Mouse (Mus musculus) heart, postnatal 0 days (tissue): ENCODE data around the gene Gm37240. TPM values are rescaled to one million over a fixed set of nuclear protein-coding genes. Genes with fewer than 3 reads are reported as not detected.

Source experiments
- ATAC-seq: fragments of 200-750 bp; cut with Nextera tagmentation; 2 replicates; pipeline ENCODE4 v1.8.0; 2017; ENCODE audit warnings: low read depth, moderate number of reproducible peaks, moderate library complexity; ENCODE audit not compliant: insufficient read depth
- DNase-seq: peaks from one replicate; pipeline ENCODE4 v3.0.0-alpha.2; 2016; ENCODE audit warnings: low spot score
- H3K27ac ChIP-seq: fragments of 300-500 bp; sonication (generic); 2 replicates; pipeline ENCODE4 v1.5.1; 2014; ENCODE audit warnings: low read depth, mild to moderate bottlenecking
- H3K27me3 ChIP-seq: fragments of 300-500 bp; sonication (generic); 2 replicates; pipeline ENCODE4 v1.6.1; 2014; ENCODE audit warnings: low read length, mixed read lengths; ENCODE audit not compliant: control insufficient read depth, insufficient read depth
- H3K36me3 ChIP-seq: fragments of 300-500 bp; sonication (generic); replicated peaks from 2 replicates; pipeline ENCODE4 v1.6.1; 2014; ENCODE audit warnings: low read length, mixed read lengths; ENCODE audit not compliant: control insufficient read depth, insufficient read depth
- H3K4me1 ChIP-seq: fragments of 300-500 bp; sonication (generic); 2 replicates; pipeline ENCODE4 v1.6.1; 2014; ENCODE audit warnings: antibody characterized with exemption; ENCODE audit not compliant: control insufficient read depth, insufficient read depth
- H3K4me2 ChIP-seq: fragments of 300-500 bp; sonication (generic); 2 replicates; pipeline ENCODE4 v1.6.1; 2014; ENCODE audit warnings: low read depth, mild to moderate bottlenecking, low read length, moderate library complexity
- H3K4me3 ChIP-seq: fragments of 300-500 bp; sonication (generic); 2 replicates; pipeline ENCODE4 v1.5.1; 2014; ENCODE audit warnings: low read depth, low read length
- H3K9ac ChIP-seq: fragments of 300-500 bp; sonication (generic); replicated peaks from 2 replicates; pipeline ENCODE4 v1.6.1; 2014; ENCODE audit warnings: low read depth, low read length, mixed read lengths
- H3K9me3 ChIP-seq: fragments of 300-500 bp; sonication (generic); replicated peaks from 2 replicates; pipeline ENCODE4 v1.6.1; 2016; ENCODE audit warnings: low read length; ENCODE audit not compliant: control insufficient read depth
- CTCF ChIP-seq: IDR thresholded peaks from 2 replicates; pipeline ENCODE4 v1.5.1; 2016; ENCODE audit warnings: antibody characterized with exemption, control low read depth, low read depth
- EP300 ChIP-seq: IDR thresholded peaks from 2 replicates; pipeline ENCODE4 v1.6.1; 2016; ENCODE audit warnings: antibody characterized with exemption, low read depth
- WGBS: fragments of 180-500 bp; shearing (Covaris S2); extraction: QIAGEN DNeasy Blood & Tissue Kit; methylation state at CpG from one replicate; pipeline ENCODE4 v1.1.7; 2014; 5-methylcytosine and 5-hydroxymethylcytosine counted together
- polyA plus RNA-seq: library from polyadenylated mRNA; unstranded; fragments of >200 nt; fragmentation: Nextera tagmentation; extraction: Ambion mirVana; gene quantifications from 2 replicates; pipeline ENCODE4 v1.2.1, GENCODE M21; 2015
- total RNA-seq: library from RNA; depleted of rRNA; stranded (reverse); fragments of >200 nt; gene quantifications from 2 replicates; pipeline ENCODE4 v1.2.3, GENCODE M21; 2014; ENCODE audit warnings: low replicate concordance

Gene Gm37240
- total and polyA plus RNA-seq, 2 experiments from 2014 or later = 21.7 to 72.1 TPM

DNA sequence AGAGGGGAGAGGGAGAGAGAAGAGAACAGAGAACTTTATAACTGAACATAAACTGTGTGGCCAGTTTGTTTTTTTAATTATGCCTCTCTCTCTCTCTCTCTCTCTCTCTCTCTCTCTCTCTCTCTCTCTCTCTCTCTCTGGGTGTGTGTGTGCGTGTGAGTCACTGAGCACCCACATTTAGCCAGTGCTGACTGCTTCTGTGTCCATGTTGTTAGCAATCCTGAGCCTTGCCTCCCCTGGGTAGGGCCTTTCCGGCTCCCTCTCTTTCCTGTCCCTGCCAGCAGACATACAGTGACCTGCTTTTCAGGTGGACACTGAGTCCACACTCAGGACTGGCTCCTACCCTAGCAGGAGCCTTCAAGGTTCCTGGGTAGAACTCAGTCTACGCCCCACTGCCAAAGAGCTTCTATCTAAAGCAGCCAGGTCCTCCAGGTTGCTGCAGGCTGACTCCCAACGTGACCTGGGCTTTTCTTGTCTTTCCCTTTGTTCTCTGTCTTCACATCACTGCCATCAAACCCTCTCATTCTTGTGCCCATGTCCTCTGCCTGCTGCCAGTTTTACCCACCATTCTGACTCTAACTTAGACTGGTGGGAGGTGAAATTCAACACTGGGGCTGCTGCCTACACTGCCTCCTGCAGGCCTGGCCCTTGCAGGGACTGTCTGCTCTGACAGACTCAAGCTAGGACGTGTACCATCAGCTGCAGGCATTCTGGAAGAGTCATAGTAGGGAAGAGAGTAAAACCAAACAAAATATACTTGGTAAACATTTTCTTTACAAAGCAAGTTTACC is 153.2 kb downstream of the Gm37240 start:
- 81% methylated on average over 4 of the region's 5 CpGs for WGBS

DNA sequence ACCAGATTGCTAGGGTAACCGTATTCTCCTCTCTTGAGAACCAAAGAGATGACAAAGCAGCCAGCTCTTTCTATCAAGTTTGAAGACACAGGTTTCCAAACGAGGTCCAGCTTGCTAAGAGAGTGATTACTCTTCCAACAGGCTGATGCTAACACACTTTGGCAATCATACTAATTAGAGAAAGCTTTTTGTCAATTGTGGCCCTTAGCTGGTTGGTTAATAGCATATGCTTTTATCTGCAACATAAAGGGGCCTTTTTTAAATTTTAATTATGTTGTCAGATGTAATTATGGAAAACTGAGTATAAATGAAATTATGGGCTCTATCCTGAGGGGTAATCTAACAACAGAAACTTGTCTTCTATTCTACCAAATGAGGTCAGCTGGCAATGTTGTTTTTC is 160.1 kb downstream of the Gm37240 start:
- Histone ChIP-seq H3K27me3 (no peaks in the 10 kb centered on the region), H3K4me3 (no peak overlapping the region), H3K9me3 (no peaks in the 10 kb centered on the region), H3K27ac (no peak overlapping the region), H3K4me1 (no peaks in the 10 kb centered on the region), H3K36me3 (0 out of 2 replicates have a peak, but pooled peaks cover 3% of the 10 kb centered on the region), H3K4me2 (no peak overlapping the region), H3K9ac (no peak overlapping the region)
- DNase-seq = no peak
- no peak for TF ChIP-seq CTCF
- TF ChIP-seq EP300 = no peak
- 62% methylated on average over 2 of the region's 2 CpGs for WGBS
- no peak for ATAC-seq

More for the DNA sequence above, 153.2 kb downstream of the Gm37240 start:
- H3K27me3 ChIP-seq = no peaks in the 10 kb centered on the region
- DNase-seq = no peak
- no peak overlapping the region for H3K27ac ChIP-seq
- no peak overlapping the region for H3K4me3 ChIP-seq
- TF ChIP-seq EP300 = no peak
- no peak for TF ChIP-seq CTCF
- no peaks in the 10 kb centered on the region for H3K4me1 ChIP-seq
- H3K4me2 ChIP-seq = no peak overlapping the region
- ATAC-seq = no peak
- no peaks in the 10 kb centered on the region for H3K9me3 ChIP-seq
- no peaks in the 10 kb centered on the region for H3K36me3 ChIP-seq
- H3K9ac ChIP-seq = no peak overlapping the region

DNA sequence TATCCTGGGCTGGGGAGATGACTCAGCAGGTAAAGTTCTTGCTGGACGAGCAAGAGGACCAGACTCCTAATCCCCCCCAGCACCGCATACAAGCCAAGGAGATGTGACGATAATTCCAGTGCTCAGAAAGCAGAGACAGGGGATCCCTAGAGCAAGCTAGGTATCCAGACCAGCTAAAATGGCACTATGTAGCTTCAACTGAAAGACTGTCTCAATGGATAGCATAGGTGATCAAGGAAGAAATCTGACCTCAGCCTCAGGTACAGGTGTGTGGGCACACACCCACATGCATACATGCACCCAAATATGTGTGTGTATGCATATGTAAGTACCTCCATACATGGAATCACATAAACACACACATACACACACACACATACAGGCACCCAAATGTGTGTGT is 161.3 kb downstream of the Gm37240 start:
- DNase-seq = no peak
- no peak overlapping the region for H3K27ac ChIP-seq
- no peak overlapping the region for H3K4me3 ChIP-seq
- H3K4me1 ChIP-seq = no peaks in the 10 kb centered on the region
- no peak overlapping the region for H3K9ac ChIP-seq
- no peaks in the 10 kb centered on the region for H3K9me3 ChIP-seq
- H3K36me3 ChIP-seq = 0 out of 2 replicates have a peak, but pooled peaks cover 4% of the 10 kb centered on the region
- H3K27me3 ChIP-seq = no peaks in the 10 kb centered on the region
- ATAC-seq = no peak
- no peak overlapping the region for H3K4me2 ChIP-seq
- WGBS = 85% methylated on average over 3 of the region's 3 CpGs
- TF ChIP-seq CTCF (no peak), EP300 (no peak)

DNA sequence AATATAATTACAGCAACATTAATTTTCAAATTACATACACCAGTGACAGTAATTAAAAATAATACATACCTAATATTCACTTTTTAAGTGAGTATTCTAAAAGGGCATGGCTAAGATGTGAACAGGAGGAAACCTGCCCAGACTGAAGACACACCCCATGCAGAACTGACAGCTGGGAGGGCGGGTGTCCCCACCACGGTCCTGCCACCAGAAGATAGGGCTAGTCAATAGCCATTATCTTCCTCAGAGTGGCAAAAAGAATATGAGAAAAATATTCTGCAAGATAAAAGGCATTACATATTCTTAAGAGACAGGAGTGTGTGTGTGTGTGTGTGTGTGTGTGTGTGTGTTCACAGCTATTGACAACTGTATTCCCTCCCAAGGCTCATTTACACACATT is 162.2 kb downstream of the Gm37240 start:
- no peak for ATAC-seq
- TF ChIP-seq EP300 (no peak), CTCF (no peak)
- WGBS = 59% methylated on average over 2 of the region's 2 CpGs

DNA sequence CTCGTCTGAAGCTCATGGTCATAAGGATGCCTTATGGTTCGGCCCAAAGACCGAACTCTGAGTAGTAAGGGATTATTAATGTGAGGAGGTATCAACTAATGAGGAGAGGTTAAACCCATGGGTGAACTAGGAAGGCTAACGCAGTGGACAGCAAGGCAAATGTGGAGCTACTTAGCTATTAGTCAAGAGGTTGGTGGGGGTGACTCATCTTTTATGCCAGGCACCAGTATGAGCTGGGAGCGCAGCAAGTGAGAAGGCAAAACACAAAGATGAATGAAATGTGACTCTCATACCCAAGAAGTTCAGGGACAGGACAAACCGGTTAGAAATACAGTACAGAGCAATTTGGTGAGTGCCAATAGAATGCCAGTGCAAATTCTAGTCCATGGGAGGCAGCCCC is 164.7 kb downstream of the Gm37240 start:
- no peak overlapping the region for H3K4me2 ChIP-seq
- H3K9me3 ChIP-seq = no peaks in the 10 kb centered on the region
- no peak overlapping the region for H3K27ac ChIP-seq
- no peak for ATAC-seq
- peaks cover 7% of the 10 kb centered on the region; the same call in 1 of the 2 replicates for H3K36me3 ChIP-seq
- no peak overlapping the region for H3K9ac ChIP-seq
- H3K4me3 ChIP-seq = no peak overlapping the region
- 87% methylated on average over 6 of the region's 6 CpGs for WGBS
- DNase-seq = no peak
- H3K4me1 ChIP-seq = no peaks in the 10 kb centered on the region
- no peaks in the 10 kb centered on the region for H3K27me3 ChIP-seq
- TF ChIP-seq CTCF = no peak
- TF ChIP-seq EP300 = no peak

More for the DNA sequence above, 162.2 kb downstream of the Gm37240 start:
- Histone ChIP-seq H3K9ac (no peak overlapping the region), H3K36me3 (0 out of 2 replicates have a peak, but pooled peaks cover 4% of the 10 kb centered on the region), H3K27me3 (no peaks in the 10 kb centered on the region), H3K4me3 (no peak overlapping the region), H3K9me3 (no peaks in the 10 kb centered on the region), H3K27ac (no peak overlapping the region), H3K4me1 (no peaks in the 10 kb centered on the region), H3K4me2 (no peak overlapping the region)
- no peak for DNase-seq
